Mouse (Mus musculus): ENCODE measurements around the gene Mrpl49.
A peak's percentile ranks its signal among the peaks of the same experiment; 100 is the strongest.
"Not testable (repeated sequence)": the region's sequence is repeated elsewhere in the genome, so short reads cannot be mapped to it uniquely, and the experiment has no call there.

Gene Mrpl49

DNA sequence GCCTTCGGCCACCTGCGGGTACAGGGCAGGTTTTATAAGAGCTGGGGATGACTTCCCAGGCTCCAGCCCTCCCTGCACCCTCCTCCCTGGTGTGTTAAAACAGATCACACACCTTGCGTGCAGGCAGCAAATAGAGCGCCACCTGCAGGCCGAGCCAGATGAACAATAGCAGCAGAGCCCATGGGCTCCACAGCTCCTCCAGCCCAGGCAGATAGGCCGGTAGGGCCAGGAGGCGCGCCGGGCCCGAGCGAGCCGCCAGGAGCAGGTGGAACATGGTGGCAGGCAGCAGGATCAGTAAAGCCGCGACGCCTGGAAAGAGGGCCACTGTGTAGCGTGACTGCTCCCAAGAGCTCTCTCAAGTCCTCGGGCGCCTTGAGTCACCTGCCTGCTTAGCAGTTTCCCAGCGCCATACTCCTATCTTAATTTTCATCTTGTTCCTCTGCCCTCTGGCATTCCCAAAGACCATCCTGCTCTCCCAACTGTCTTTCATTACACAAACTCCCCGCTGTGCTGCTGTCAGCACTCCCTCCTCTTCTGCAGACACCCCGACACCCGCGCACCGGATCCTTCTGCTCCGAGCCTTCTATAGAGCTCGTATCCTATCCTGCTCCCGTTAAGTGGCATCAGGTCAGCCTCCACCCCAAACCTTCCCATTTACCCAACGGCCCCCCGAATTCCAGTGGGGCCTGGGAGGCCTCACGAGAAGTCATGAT is 9.6 kb upstream of the Mrpl49 start:
- DNase-seq (ENCODE audit: low spot score in 2 of 2) = peak; percentile 76 to 82

DNA sequence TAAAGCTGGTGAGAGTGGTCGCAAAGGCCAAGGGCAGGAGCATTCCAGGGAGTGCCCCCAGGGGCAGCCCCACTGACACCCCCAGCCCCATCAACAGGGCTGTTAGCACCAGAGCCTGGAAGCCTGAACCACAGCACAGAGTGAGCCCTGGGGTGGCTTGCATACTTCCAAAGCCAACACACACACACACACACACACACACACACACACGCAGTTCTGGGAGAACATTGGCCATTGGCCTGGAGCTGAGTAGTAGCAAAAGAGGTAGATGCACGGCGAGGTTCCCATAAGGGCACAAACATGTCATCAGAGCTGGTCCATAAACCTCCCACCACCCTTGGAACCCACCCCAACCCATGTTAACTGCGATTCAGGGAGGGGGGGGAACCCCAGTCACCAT is 9.0 kb upstream of the Mrpl49 start:
- no peak for DNase-seq (ENCODE audit: low spot score in 2 of 2)

DNA sequence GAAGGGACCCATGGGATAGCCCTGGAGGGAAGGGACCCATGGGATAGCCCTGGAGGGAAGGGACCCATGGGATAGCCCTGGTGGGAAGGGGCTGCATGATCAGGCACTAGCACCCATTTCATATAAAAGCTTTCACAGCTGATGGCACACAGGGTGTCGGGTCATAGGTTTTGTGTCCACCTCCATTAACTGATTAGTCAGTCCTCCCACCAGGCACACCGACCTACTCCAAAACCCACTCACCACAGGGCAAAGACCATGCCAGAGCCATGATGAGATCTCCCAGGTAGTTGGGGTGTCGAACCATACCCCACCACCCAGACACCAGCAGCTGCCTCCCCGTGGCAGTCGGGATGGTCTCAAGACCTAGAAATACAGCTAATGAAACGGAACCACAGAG is 5.5 kb upstream of the Mrpl49 start:
- DNase-seq (ENCODE audit: low spot score in 2 of 2) = no peak

DNA sequence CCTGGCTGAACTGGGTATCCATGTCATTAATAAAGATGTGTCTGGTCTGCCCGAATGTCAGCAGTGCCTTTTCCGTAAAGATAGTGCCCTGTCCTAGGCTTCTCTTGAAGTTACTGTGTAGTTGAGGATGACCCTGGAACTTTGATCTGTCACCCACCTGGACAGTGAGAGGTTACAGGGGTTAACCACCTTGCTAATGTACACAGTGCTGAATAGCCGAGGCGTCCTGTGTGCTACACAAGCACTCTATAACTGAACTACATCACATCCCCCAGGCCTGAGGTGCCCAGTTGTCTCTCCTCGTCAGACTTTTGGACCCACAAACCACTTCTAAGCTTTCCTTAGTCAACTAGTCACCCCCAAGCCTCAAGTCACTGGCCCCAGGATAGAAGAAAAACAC is 4.8 kb upstream of the Mrpl49 start:
- DNase-seq (ENCODE audit: low spot score in 2 of 2) = no peak

DNA sequence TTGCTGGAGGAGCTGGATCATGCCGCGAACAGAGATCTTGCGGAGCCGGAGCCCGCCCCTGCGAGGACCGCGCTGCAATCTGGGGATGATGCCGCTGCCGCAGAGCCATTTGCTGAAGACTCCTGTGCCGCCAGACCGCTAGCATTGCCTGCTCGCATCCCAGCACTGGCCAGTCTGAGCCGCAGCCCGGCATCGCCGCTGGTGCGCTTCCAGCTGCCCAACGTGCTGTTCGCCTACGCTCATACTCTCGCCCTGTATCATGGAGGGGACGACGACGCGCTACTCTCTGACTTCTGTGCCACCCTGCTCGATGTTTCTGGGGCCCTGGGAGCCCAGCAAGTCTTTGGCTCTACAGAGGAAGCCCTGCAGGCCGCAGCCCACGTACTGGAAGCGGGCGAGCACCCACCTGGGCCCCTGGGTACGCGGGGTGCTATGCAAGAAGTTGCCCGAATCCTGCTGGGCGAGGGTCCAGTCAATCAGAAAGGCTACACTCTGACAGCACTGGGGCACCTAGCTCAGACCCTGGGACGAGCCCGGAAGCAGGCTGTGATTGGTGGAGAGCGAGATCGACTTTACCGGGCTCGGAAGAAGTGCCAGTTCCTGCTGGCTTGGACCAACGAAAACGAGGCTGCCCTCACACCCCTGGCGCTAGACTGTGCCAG is 4.2 kb upstream of the Mrpl49 start:
- DNase-seq (ENCODE audit: low spot score in 2 of 2) = peak in 1 of 2 experiments; percentile 25

DNA sequence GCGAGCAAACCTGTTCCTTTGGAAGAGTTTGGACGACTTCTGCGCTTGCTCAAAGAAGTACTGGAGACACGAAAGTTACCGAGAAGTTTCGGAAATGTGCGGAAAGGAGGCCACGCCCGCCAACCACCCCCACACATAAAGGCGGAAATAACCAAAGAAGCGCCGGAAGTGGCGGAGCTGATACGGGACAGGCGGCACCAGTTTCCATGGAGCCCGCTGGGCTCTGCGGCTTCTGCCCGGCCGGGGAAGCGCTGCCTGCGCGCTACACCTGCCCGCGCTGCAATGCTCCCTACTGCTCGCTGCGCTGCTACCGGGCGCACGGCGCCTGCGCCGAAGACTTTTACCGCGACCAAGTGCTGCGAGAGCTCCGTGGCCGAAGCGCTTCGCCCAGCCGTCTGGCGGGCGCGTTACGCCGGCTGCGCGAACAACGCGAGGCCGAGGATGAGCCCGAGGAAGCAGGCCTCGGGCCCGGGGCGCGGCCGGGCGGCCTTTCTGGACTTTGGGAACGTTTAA is 3.5 kb upstream of the Mrpl49 start, which contains the start of gene Znhit2:
Gene Znhit2, plus strand, starts transcription at position 172 of the 513 bp plus-strand sequence.
- peak; percentile 92 to 95 for DNase-seq (ENCODE audit: low spot score in 2 of 2)

DNA sequence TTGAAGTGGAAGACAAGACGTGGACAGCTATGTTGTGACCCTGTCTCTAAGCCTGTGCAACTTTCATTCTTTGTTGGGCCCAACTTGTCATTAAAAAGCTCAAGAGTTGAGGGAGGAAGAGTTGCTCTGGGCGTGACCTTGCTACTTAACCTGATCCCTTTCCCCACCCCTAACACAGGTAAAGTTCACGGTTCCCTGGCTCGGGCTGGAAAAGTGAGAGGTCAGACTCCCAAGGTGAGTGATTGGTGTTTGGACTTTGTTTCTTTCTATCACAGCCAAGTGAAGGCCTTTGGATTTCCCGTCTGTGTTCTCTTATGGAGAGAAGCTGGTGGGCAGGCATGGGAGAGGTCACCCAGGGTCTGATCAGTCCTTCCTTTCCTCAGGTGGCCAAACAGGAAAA is 1.4 kb upstream of the Mrpl49 start:
- no peak for DNase-seq (ENCODE audit: low spot score in 2 of 2)

DNA sequence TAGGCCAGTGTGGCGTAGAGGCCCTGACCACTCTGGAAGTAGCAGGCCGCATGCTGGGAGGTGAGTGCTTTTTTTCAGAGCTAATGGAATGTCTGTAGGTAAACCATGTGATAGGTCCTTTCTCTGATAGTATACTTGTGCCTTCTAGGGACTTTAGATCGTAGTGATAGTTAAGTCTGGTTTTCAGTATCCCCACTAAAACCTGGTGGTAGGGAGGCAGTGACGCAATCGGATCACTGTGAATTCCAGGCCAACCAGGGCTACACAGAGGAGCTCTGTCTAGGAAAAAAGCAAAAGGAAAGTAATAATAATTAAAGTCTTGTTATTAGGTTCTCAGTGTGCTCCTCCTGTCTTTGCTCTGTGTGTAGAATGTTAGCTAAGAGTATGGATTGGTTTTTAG is 928 bp upstream of the Mrpl49 start:
- DNase-seq (ENCODE audit: low spot score in 2 of 2) = no peak

DNA sequence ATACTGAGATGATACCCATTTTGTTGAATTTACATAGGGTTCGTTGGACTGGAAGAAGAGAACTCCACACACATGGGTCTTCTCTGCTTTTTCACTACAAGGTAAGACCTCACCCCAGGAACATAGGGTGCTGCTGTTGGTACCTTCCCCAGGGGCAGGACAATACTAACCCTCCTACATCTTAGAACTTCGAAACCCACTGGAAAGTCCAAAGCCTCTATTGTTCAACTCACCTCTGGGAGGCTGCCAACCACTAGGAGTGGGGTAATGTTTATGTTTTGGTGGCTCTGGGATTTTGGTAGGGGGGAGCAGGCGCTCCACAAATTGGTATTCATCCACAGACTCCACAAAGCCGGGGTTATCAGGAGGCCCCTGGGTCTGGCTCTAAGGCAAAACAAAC is 889 bp downstream of the Mrpl49 start:
- no peak for DNase-seq (ENCODE audit: low spot score in 2 of 2)

DNA sequence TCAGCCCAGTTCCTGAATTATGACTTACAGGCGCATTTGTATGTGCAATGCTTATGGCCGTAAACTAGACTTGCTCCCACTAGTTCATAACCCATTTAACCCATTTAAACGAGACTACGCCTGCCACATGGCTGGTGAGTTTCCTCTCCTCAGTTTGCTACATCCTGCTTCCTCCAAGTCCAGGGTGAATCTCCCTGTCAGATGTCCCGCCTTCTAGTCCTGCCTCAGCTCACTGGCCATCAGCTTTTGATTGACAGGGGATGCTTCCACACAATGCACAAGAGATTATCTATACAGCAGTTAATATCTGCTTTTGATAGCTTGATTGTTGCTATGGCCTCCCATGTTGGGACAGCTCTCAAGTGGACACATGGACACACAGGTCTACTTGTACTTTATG is 3.3 kb downstream of the Mrpl49 start:
- no peak for DNase-seq (ENCODE audit: low spot score in 2 of 2)

DNA sequence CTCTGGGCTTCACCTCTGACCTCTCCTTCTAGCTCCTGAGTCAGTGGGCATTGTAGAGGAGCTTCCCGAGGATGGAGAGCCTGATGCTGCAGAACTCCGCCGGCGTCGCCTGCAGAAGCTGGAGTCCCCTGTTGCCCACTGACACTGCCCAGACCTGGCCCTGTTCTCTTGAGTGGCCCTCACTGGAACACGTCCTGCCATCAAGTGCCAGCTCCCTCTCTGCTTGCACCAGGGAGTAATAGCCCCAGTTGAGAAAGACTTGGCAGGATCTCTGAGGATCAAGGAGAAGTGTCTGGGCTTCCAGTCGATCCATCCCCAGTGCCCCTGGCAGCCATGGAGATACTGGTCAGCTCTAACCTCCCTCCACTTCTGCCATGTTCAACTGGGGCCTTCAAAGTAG is 5.1 kb downstream of the Mrpl49 start:
- no peak for DNase-seq (ENCODE audit: low spot score in 2 of 2)

DNA sequence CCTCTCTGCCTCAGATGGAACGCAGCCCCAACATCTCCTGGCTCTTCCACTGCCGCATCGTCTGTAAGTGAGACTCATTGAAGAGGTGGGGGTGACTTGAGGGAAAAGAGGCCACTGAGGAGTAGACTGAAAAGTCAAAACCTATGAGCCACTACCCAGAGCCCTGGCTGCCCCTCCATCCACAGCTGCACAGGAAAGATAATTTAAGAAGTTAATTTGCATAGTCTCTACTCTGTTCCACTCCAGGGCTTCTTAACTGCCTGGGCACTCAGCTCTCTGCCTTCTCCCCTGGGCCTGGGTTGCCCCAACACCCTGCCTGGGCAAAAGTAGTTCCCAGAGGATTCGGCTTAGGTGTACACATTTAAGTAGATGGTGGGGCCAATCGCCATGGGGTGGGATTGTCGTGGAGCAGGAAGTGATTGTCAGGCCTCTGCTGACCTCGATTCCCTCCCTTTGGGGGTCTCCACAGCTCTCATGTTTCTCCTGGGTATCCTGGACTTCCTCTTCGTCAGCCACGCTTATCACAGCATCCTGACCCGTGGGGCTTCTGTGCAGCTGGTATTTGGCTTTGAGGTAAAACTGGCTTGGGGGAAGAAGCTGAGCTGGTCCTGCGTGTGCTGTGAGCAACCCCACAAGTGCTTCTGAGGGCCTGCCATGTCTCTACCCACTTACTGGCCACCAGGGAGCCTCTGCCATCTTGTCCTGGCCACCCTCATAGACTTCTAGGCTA is 8.7 kb downstream of the Mrpl49 start:
- no peak for DNase-seq (ENCODE audit: low spot score in 2 of 2)

DNA sequence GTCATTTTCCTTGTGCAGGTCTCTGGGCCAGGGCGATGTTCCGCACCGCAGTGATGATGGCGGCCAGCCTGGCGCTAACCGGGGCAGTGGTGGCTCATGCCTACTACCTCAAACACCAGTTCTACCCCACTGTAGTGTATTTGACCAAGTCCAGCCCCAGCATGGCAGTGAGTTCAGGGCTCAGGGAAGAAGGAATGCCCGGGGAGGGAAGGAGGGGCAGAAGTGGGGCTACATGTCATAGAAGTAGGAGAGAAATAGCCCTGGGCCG is 9.8 kb downstream of the Mrpl49 start:
- no peak for DNase-seq (ENCODE audit: low spot score in 2 of 2)

DNA sequence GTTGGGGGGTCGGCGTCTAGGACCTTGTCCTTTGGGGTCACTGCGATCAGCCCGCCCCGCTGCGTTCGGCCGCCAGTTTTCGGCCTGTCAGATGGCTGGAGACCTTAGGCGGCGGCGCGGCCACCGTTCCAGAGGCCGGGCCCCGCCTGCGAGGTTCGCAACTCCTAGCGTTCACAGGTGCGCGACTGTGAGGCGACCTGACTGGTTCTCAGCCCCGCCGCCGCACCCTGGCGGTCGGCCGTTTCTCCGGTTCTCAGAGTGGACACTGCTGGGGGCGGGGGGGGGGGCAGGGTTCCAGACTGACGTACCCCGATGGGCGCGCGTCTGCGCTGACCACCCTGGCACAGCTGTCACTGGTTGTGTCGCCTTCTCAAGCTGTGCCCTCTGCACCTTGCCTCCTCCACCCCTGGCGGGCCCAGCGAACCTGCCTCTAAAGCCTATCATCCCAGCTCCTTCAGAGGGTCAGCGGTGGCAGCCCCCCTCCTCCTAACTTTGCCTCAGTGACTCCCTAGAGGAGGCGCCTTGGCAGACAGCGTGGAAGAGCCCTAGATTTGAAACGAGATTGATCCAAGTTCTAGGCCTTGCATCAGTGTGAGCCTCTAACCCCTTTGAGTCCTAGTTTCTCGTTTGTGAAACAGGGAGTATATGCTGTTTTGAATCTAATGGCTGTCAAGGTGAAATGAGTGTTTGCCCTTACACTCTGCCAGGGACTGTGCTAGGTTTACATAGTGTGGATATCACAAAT is 10.3 kb downstream of the Mrpl49 start:
- no peak for DNase-seq (ENCODE audit: low spot score in 2 of 2)

DNA sequence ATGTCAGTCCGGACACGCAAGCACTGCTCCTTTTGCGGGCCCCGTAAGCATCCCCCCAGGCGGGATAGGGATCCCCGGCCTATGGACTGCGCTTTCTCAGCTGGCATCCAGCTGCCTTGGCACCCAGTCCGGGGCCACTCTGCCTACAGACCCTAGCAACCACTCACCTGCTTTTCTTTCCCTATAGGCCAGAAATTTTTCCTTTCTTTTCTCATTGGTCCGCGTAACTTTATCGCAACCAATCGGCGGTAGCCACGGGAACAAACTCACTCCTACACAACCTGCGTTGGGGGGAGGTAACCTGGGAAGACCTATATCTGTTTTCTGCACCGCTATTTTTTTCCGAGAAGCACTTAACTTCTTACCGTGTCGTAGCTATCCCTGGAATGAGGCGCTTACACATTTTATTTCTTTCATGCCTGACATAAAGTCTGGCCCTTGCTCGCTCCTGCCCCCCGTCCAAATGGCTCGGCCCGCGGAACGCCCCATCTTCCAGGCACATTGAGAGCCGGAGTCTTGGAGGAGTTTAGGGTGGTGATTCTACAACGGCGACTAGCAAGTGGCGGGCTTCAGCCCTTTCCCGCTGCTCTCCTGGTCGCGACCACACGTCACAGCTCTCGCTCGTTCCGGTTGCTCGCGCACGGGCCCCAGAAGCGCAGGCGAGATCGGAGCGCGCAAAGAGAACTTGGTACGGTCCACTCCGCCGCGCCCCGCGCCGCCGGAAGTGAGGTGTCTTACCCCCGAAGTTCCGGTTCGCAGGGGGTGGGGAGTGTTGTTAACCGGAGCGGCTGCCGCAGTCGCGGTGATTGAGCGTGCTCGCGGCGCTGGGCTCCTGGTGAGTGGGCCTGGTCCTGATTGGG is 11.1 kb downstream of the Mrpl49 start, which contains the start of gene Syvn1:
Gene Syvn1, plus strand, starts transcription at position 283 of the 860 bp plus-strand sequence.
- peak; percentile 87 to 91 for DNase-seq (ENCODE audit: low spot score in 2 of 2)

DNA sequence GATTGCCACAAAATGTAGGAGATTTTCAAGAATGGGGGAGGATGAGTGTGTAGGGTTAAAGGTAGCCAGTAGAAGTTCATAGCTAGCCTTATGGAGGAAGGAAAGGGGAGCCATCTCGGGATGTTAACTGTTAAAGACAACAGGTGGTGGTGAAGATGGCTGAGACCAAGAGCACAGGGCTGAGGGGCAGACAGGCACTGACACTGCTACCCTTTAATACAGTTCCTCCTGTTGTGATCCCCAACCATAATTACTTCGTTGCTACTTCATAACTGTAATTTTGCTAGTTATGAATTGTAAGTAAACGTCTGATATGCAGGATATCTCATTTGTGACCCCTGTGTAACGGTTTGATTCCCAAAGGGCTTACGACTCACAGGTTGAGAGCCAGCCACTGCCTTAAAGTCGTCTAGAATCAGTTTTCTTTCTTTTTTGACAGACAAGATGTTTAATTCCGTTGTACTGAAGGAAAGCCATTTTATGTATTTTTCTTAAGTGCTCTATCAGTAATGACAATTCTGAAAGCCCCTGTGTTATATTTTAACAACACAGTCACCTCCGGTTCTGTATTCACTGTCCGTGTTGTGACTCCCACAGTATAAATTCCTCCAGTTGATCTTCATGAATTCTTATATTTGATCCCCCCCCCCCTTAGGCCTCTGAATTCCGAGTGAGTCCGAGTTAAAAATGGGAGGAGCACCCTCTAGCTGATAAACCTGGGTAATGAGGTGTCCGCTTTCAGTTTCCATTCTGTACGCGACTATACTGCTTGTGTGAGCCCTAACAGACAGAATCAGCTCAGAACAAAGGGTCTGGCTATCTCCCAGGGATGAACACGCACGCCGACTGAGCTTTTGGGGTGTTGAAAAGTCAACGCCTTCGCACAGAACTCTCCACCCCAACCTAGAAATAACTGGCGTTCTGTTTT is 12.0 kb downstream of the Mrpl49 start:
- peak in 1 of 2 experiments; percentile 28 for DNase-seq (ENCODE audit: low spot score in 2 of 2)

DNA sequence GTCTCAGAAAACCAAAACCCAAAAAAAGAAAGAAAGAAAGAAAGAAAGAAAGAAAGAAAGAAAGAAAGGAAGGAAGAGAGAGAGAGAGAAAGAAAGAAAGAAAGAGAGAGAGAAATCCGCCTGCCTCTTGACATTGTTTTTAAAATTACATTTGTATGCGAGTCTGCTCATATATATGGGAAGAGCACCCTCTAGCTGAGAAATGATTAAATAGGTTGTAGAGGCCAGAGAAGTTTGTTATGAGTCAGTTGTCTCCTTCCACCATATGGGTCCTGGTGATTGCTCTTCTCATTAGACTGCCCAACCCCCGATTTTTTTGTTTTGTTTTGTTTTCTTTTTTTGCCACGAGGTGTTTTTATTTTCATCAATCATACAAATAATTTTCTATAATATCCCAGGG is 13.5 kb downstream of the Mrpl49 start:
- DNase-seq (ENCODE audit: low spot score in 2 of 2) = not testable (repeated sequence)

DNA sequence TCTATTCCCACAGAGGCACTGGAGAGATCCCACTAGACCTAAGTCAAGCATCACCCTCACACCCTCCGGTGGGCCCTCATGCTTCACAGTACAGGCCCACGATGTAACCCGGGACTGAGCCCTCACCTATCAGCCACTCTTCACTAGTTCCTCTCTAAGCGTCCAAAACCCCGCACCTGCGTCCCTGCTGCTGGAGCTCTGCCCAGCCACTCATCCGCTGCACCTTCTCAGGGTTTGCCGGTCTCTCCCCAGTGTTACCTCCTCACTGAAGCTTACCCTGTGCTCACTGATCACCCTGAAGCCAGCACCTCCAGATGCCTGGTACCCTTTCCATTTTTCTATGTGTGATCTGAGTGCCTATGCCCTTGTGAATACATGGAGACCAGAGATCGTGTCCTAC is 15.3 kb downstream of the Mrpl49 start:
- no peak for DNase-seq (ENCODE audit: low spot score in 2 of 2)

DNA sequence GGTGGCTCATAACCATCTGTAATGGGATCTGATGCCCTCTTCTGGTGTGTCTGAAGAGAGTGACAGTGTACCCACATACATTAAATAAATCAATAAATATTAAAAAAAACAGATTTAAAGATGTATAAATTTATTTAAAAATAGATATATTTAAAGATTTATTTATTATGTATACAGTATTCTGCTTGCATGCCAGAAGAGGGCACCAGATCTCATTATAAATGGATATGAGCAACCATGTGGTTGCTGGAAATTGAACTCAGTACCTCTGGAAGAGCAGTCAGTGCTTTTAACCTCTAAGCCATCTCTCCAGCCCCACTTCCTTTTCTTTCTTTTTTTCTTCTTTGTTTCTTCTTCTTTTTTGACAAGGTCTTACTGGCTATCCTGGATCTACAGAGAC is 17.6 kb downstream of the Mrpl49 start:
- DNase-seq (ENCODE audit: low spot score in 2 of 2) = no peak

DNA sequence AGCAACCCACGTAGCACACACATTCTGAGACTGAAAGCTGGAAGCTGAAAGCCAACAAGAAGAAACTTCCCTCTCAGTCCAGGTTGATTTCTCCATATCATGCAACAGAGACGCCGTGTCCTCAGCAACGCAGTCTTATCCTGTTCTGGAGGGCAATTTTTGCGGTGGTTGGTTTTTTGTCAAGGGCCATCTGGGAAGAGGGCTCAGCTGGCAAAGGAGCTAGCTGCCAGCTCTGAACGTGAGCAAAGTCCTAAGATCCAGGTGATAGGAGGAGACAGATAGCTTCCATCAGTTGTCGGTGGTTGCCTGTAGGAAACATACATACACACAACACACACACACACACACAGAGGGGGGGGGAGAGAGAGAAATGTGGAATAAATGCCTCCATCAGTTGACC is 19.3 kb downstream of the Mrpl49 start:
- DNase-seq (ENCODE audit: low spot score in 2 of 2) = no peak
